Mouse (Mus musculus): ENCODE results near the gene Gm8879.
"Not testable (repeated sequence)": the region's sequence is repeated elsewhere in the genome, so short reads cannot be mapped to it uniquely, and the experiment has no call there.

Gene Gm8879

GRCm38 (mm10) chr5:11127334-11127733, at the start of gene Gm8879:
Gm8879 (plus strand) TSS chr5:11127634.
- not testable (repeated sequence) for DNase-seq

- DNase-seq: not testable (repeated sequence)
These were observed 10.6 kb downstream of the Gm8879 start for GRCm38 (mm10) chr5:11138031-11138430.
